Mouse (Mus musculus) liver, adult 2 months (tissue): ENCODE data around the gene Alx3.

Experiments
- CTCF ChIP-seq: fragments of 200-500 bp; IDR thresholded peaks from 2 replicates; pipeline ENCODE4 v1.5.1; 2011; ENCODE audit warnings: low read depth, low read length, control low read depth
- POLR2A ChIP-seq: fragments of 200-500 bp; IDR thresholded peaks from 2 replicates; pipeline ENCODE4 v1.6.1; 2011; ENCODE audit warnings: low read length, control low read depth; ENCODE audit not compliant: insufficient read depth; ENCODE audit errors: extremely low read depth

GRCm38 (mm10) chr3:107582875-107583767, 11.7 kb upstream of the Alx3 start:
- TF ChIP-seq CTCF: no peak
- no peak for TF ChIP-seq POLR2A
